28 mouse cellular contexts compared by ENCODE assay signal in genomic region chr9:106519909-106520308, GRCm38 (mm10). TPM values are rescaled to one million over a fixed set of nuclear protein-coding genes. Genes with fewer than 3 reads are reported as not detected.
DNase-seq lines count a peak whose midpoint lies in the region; ATAC-seq lines count a peak whose summit lies in the region.
"Had no signal": no experiment of that assay in that cellular context is flagged by ENCODE, and none has a peak within 500 bp of the region (broad histone marks: within the 10 kb centered on the region; RNA-seq: fewer than 3 reads in every experiment).

No protein-coding gene starts in this region.

- H3K27me3 ChIP-seq in megakaryocyte, embryonic 14.5 days (replicated peaks): peaks cover 5% of the 10 kb centered on the region
- H3K27me3 ChIP-seq: CH12.LX; embryonic facial prominence, embryonic 12.5 days; forebrain, embryonic 13.5 days; forebrain, embryonic 15.5 days had no signal

- no peak for ATAC-seq in megakaryocyte, adult 5-6 weeks (ENCODE audit: poor library complexity, severe bottlenecking)
- ATAC-seq in monocyte, adult 5-6 weeks (replicated peaks; ENCODE audit: insufficient number of reproducible peaks, low FRiP score, low TSS enrichment, poor library complexity, severe bottlenecking): no peak
- ATAC-seq: CD4-positive, CD25-positive, alpha-beta regulatory T cell, adult 4 months; forebrain, embryonic 13.5 days; forebrain, embryonic 15.5 days; forebrain, postnatal 0 days had no signal

- no peaks in the 10 kb centered on the region for H3K9me3 ChIP-seq in megakaryocyte, embryonic 14.5 days
- H3K9me3 ChIP-seq: embryonic facial prominence, embryonic 10.5 days; embryonic facial prominence, embryonic 12.5 days; forebrain, embryonic 13.5 days; forebrain, embryonic 15.5 days had no signal

- peaks cover 3% of the 10 kb centered on the region for H3K36me3 ChIP-seq in megakaryocyte, embryonic 14.5 days (replicated peaks; ENCODE audit: low read length)
- H3K36me3 ChIP-seq: embryonic facial prominence, embryonic 10.5 days; embryonic facial prominence, embryonic 12.5 days; forebrain, embryonic 15.5 days had no signal

- H3K4me1 ChIP-seq in megakaryocyte, embryonic 14.5 days: peaks cover 36% of the 10 kb centered on the region
- H3K4me1 ChIP-seq: embryonic facial prominence, embryonic 10.5 days; embryonic facial prominence, embryonic 12.5 days; forebrain, embryonic 13.5 days; forebrain, embryonic 15.5 days had no signal

- peak overlapping the region; percentile 67 for H3K4me3 ChIP-seq in megakaryocyte, embryonic 14.5 days (replicated peaks)
- H3K4me3 ChIP-seq: embryonic facial prominence, embryonic 10.5 days; embryonic facial prominence, embryonic 12.5 days; forebrain, embryonic 13.5 days; forebrain, embryonic 15.5 days had no signal

- DNase-seq in heart, adult 11 months: peak; percentile 22
- DNase-seq in heart, adult 9 months (ENCODE audit: low spot score in 2 of 2): no peak
- DNase-seq in MEL-GATA-1-ER (ENCODE audit: extremely low read depth, low read depth): peak; percentile 29
- no peak for DNase-seq in ovary, postnatal 14 days (ENCODE audit: low spot score)
- DNase-seq: adrenal gland, adult 2 months; adrenal gland, postnatal 10 days; adrenal gland, postnatal 25 days; B cell, adult 2 months; cerebellum, adult 11 months; cerebellum, adult 18-20 months; cerebellum, adult 8-10 months; cerebellum, postnatal 10 days; cerebellum, postnatal 25 days; forebrain, postnatal 0 days had no signal

RNA-seq across cellular contexts. Expression of gene Iqcf5, which starts 5.5 kb away (rescaled TPM):
- not detected in 2 replicates for polyA plus RNA-seq in megakaryocyte, embryonic 14.5 days (2012; ENCODE audit: insufficient read depth, low replicate concordance)
- not detected in 2 replicates for total RNA-seq in megakaryocyte, adult 5-6 weeks (2015)
- not detected in 2 replicates for total RNA-seq in megakaryocyte, adult 5-6 weeks (2017)
- total RNA-seq in monocyte, adult 5-6 weeks (2017): not detected in 3 replicates
- total RNA-seq: adrenal gland, adult 2 months; adrenal gland, postnatal 10 days; adrenal gland, postnatal 25 days; adrenal gland, postnatal 4 days; forebrain, postnatal 0 days had no signal
- polyA plus RNA-seq: adrenal gland, adult 2 months; brain, embryonic 14.5 days; CD4-positive, CD25-positive, alpha-beta regulatory T cell, adult 4 months; cortical plate, adult 2 months; embryonic facial prominence, embryonic 10.5 days; embryonic facial prominence, embryonic 12.5 days; embryonic facial prominence, embryonic 14.5 days; forebrain, embryonic 11.5 days; forebrain, embryonic 13.5 days; forebrain, embryonic 15.5 days had no signal

RNA-seq across cellular contexts. Expression of gene Iqcf1, which starts 20.1 kb away (rescaled TPM):
- polyA plus RNA-seq in megakaryocyte, embryonic 14.5 days (2012; ENCODE audit: insufficient read depth, low replicate concordance): not detected in 2 replicates
- total RNA-seq in megakaryocyte, adult 5-6 weeks (2015): not detected in 2 replicates
- total RNA-seq in megakaryocyte, adult 5-6 weeks (2017): not detected in 2 replicates
- not detected in 3 replicates for total RNA-seq in monocyte, adult 5-6 weeks (2017)
- total RNA-seq: adrenal gland, adult 2 months; adrenal gland, postnatal 10 days; adrenal gland, postnatal 25 days; adrenal gland, postnatal 4 days; CH12.LX; forebrain, postnatal 0 days had no signal
- polyA plus RNA-seq: adrenal gland, adult 2 months; brain, embryonic 14.5 days; CD4-positive, CD25-positive, alpha-beta regulatory T cell, adult 4 months; cortical plate, adult 2 months; embryonic facial prominence, embryonic 10.5 days; embryonic facial prominence, embryonic 12.5 days; embryonic facial prominence, embryonic 14.5 days; forebrain, embryonic 11.5 days; forebrain, embryonic 13.5 days; forebrain, embryonic 15.5 days; forebrain, postnatal 0 days had no signal

RNA-seq across cellular contexts. Expression of gene Iqcf3, which starts 41.5 kb away (rescaled TPM):
- polyA plus RNA-seq in megakaryocyte, embryonic 14.5 days (2012; ENCODE audit: insufficient read depth, low replicate concordance): not detected in 2 replicates
- total RNA-seq in megakaryocyte, adult 5-6 weeks (2015): not detected in 2 replicates
- not detected in 2 replicates for total RNA-seq in megakaryocyte, adult 5-6 weeks (2017)
- total RNA-seq in monocyte, adult 5-6 weeks (2017): 6.7 TPM in 1 of 3 replicates, not detected in the others
- total RNA-seq: adrenal gland, adult 2 months; adrenal gland, postnatal 10 days; adrenal gland, postnatal 25 days; adrenal gland, postnatal 4 days; CH12.LX; forebrain, postnatal 0 days had no signal
- polyA plus RNA-seq: adrenal gland, adult 2 months; brain, embryonic 14.5 days; CD4-positive, CD25-positive, alpha-beta regulatory T cell, adult 4 months; cortical plate, adult 2 months; embryonic facial prominence, embryonic 10.5 days; embryonic facial prominence, embryonic 12.5 days; embryonic facial prominence, embryonic 14.5 days; forebrain, embryonic 11.5 days; forebrain, embryonic 13.5 days; forebrain, embryonic 15.5 days; forebrain, postnatal 0 days had no signal

RNA-seq across cellular contexts. Expression of gene Parp3, which starts 43.2 kb away (rescaled TPM):
- polyA plus RNA-seq in megakaryocyte, embryonic 14.5 days (2012; ENCODE audit: insufficient read depth, low replicate concordance): 2.6 and 5.6 TPM in 2 replicates
- 14.3 and 19.2 TPM in 2 replicates for total RNA-seq in megakaryocyte, adult 5-6 weeks (2015)
- 26.7 and 29.7 TPM in 2 replicates for total RNA-seq in megakaryocyte, adult 5-6 weeks (2017)
- total RNA-seq in monocyte, adult 5-6 weeks (2017): 40.5 to 57.0 TPM (median 45.9 TPM) in 3 replicates

RNA-seq across cellular contexts. Expression of gene Rrp9, which starts 44.1 kb away (rescaled TPM):
- polyA plus RNA-seq in megakaryocyte, embryonic 14.5 days (2012; ENCODE audit: insufficient read depth, low replicate concordance): 198 and 662 TPM in 2 replicates
- total RNA-seq in megakaryocyte, adult 5-6 weeks (2015): 3.6 and 6.3 TPM in 2 replicates
- 10.0 and 16.0 TPM in 2 replicates for total RNA-seq in megakaryocyte, adult 5-6 weeks (2017)
- total RNA-seq in monocyte, adult 5-6 weeks (2017): 27.1 to 41.0 TPM (median 35.1 TPM) in 3 replicates

Comparison
In these comparisons a context has a peak if more than half of its experiments do, and no peak if none do; other contexts are left out.
1. DNase-seq: peak in heart, adult 11 months (single experiment) and MEL-GATA-1-ER (single experiment); none in heart, adult 9 months (0 of 2) and ovary, postnatal 14 days (single experiment).